Mouse (Mus musculus) NIH3T3 (cell line): ENCODE results near the gene Clec4a2.
"Not testable (repeated sequence)": the region's sequence is repeated elsewhere in the genome, so short reads cannot be mapped to it uniquely, and the experiment has no call there.

Source experiments
- DNase-seq: peaks from one replicate; pipeline ENCODE4 v3.0.0-alpha.2; 2012; ENCODE audit warnings: low read depth

Gene Clec4a2

GRCm38 (mm10) chr6:123106128-123106527 is at the start of gene Clec4a2:
Clec4a2 (plus strand) TSS chr6:123106428.
- DNase-seq, result not testable (repeated sequence)

GRCm38 (mm10) chr6:123095125-123095843 is 10.9 kb upstream of the Clec4a2 start:
- DNase-seq, result no peak

GRCm38 (mm10) chr6:123123195-123123594 is 17.0 kb downstream of the Clec4a2 start:
- no peak for DNase-seq

- no peak for DNase-seq
Measured at GRCm38 (mm10) chr6:123127173-123127572, 20.9 kb downstream of the Clec4a2 start.

GRCm38 (mm10) chr6:123137766-123138526 is 31.7 kb downstream of the Clec4a2 start:
- not testable (repeated sequence) for DNase-seq

GRCm38 (mm10) chr6:123170106-123170505 is 63.9 kb downstream of the Clec4a2 start:
- no peak for DNase-seq

- DNase-seq, result no peak
Measured at GRCm38 (mm10) chr6:123171040-123171439, 64.8 kb downstream of the Clec4a2 start.

GRCm38 (mm10) chr6:123172593-123172992 is 66.4 kb downstream of the Clec4a2 start, which contains the start of gene Clec4b2:
Clec4b2 (plus strand) TSS chr6:123172893.
- DNase-seq, result no peak

GRCm38 (mm10) chr6:123175549-123175948 is 69.3 kb downstream of the Clec4a2 start:
- no peak for DNase-seq

- DNase-seq, result peak; percentile 28
Measured at GRCm38 (mm10) chr6:123184862-123185261, 78.6 kb downstream of the Clec4a2 start.
